7 mouse cellular contexts compared by ENCODE assay signal in the genomic region with DNA sequence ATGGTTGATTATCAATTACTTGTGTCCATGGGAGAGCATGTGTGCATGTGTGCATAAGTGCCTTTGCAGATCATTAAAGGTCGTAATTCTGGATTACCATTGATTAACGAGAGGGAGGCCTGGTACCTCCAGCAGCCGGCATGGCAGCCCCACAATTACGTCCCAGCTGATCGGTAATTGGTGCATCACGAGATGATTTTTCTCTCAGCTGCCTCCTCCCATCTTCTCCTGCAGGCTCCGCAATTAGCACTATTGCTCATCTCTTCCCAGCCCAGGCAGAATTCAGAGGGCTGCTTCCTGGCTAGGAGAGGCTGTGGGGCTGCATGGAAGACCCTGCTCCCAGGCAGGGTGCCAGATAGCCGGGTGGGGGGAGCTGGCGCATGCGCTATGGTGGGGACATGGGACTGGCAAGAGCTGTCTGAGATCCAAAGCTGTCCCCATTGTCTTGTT. TPM values are rescaled to one million over a fixed set of nuclear protein-coding genes. Genes with fewer than 3 reads are reported as not detected.
DNase-seq lines count a peak whose midpoint lies in the region; ATAC-seq and TF ChIP-seq lines count a peak whose summit lies in the region.

No protein-coding gene starts in this region.

- ATAC-seq in stomach, embryonic 15.5 days (ENCODE audit: insufficient read depth, low FRiP score, low read depth) = peak; percentile 20; the same call in 1 of the 2 replicates
- ATAC-seq in stomach, postnatal 0 days (ENCODE audit: low FRiP score, low TSS enrichment) = no peak
- ATAC-seq in limb, embryonic 15.5 days (ENCODE audit: insufficient number of reproducible peaks, low FRiP score, low TSS enrichment, low read depth) = no peak
- no peak for ATAC-seq in inflammation-experienced regulatory T-cells, adult 6 months
- no peak for ATAC-seq in heart, embryonic 11.5 days (replicated peaks; ENCODE audit: insufficient number of reproducible peaks, low FRiP score, low TSS enrichment)

- no peak overlapping the region for H3K9ac ChIP-seq in stomach, embryonic 15.5 days
- no peak overlapping the region for H3K9ac ChIP-seq in stomach, postnatal 0 days (ENCODE audit: low read length)
- no peak overlapping the region for H3K9ac ChIP-seq in limb, embryonic 15.5 days
- no peak overlapping the region for H3K9ac ChIP-seq in heart, embryonic 11.5 days (ENCODE audit: low read depth, low read length)

- TF ChIP-seq CTCF in stomach, postnatal 0 days (IDR thresholded peaks at IDR 0.05; ENCODE audit: low read depth) = no peak

- 65% methylated on average over 10 of the region's 10 CpGs for whole genome bisulfite sequencing in stomach, embryonic 15.5 days
- 71% methylated on average over 10 of the region's 10 CpGs for WGBS in stomach, postnatal 0 days
- WGBS in hindbrain, embryonic 10.5 days = 55% methylated on average over 10 of the region's 10 CpGs
- WGBS in limb, embryonic 15.5 days = 21% methylated on average over 10 of the region's 10 CpGs
- 65% methylated on average over 10 of the region's 10 CpGs for WGBS in heart, embryonic 11.5 days (ENCODE audit: insufficient replicate concordance)

- H3K9me3 ChIP-seq in stomach, embryonic 15.5 days = no peaks in the 10 kb centered on the region
- no peaks in the 10 kb centered on the region for H3K9me3 ChIP-seq in stomach, postnatal 0 days (ENCODE audit: control insufficient read depth, low read length)
- no peaks in the 10 kb centered on the region for H3K9me3 ChIP-seq in hindbrain, embryonic 10.5 days
- H3K9me3 ChIP-seq in limb, embryonic 15.5 days = no peaks in the 10 kb centered on the region
- H3K9me3 ChIP-seq in heart, embryonic 11.5 days (replicated peaks; ENCODE audit: control insufficient read depth, low read length) = no peaks in the 10 kb centered on the region

- TF ChIP-seq EP300 in stomach, postnatal 0 days (optimal IDR thresholded peaks at IDR 0.05) = no peak

- H3K4me3 ChIP-seq in stomach, embryonic 15.5 days (replicated peaks) = no peak overlapping the region
- no peak overlapping the region for H3K4me3 ChIP-seq in stomach, postnatal 0 days (ENCODE audit: low read depth, low read length)
- 0 out of 2 replicates have a peak overlapping the region, but pooled peaks have one; percentile 2 for H3K4me3 ChIP-seq in hindbrain, embryonic 10.5 days
- H3K4me3 ChIP-seq in limb, embryonic 15.5 days = no peak overlapping the region
- no peak overlapping the region for H3K4me3 ChIP-seq in heart, embryonic 11.5 days (ENCODE audit: low read depth, low read length)

- no peak for DNase-seq in stomach, postnatal 0 days (ENCODE audit: low spot score)
- DNase-seq in hindbrain, embryonic 10.5 days (ENCODE audit: low spot score) = no peak
- no peak for DNase-seq in T-cell, adult 2 months (ENCODE audit: low spot score)

- 0 out of 2 replicates have a peak overlapping the region, but pooled peaks have one; percentile 44 for H3K27ac ChIP-seq in stomach, embryonic 15.5 days
- H3K27ac ChIP-seq in stomach, postnatal 0 days (replicated peaks) = no peak overlapping the region
- H3K27ac ChIP-seq in hindbrain, embryonic 10.5 days = peak overlapping the region; percentile 77
- H3K27ac ChIP-seq in limb, embryonic 15.5 days = peak overlapping the region; percentile 60
- no peak overlapping the region for H3K27ac ChIP-seq in heart, embryonic 11.5 days (ENCODE audit: low read depth, low read length)

- H3K27me3 ChIP-seq in stomach, embryonic 15.5 days (replicated peaks) = no peaks in the 10 kb centered on the region
- H3K27me3 ChIP-seq in stomach, postnatal 0 days (ENCODE audit: control insufficient read depth, insufficient read depth, low read length) = no peaks in the 10 kb centered on the region
- H3K27me3 ChIP-seq in hindbrain, embryonic 10.5 days (ENCODE audit: insufficient read depth, poor library complexity, severe bottlenecking) = peaks cover 58% of the 10 kb centered on the region
- peaks cover 5% of the 10 kb centered on the region; the same call in 1 of the 2 replicates for H3K27me3 ChIP-seq in limb, embryonic 15.5 days
- H3K27me3 ChIP-seq in heart, embryonic 11.5 days (ENCODE audit: control insufficient read depth, insufficient read depth, low read length) = no peaks in the 10 kb centered on the region

- H3K4me1 ChIP-seq in stomach, embryonic 15.5 days = peaks cover 24% of the 10 kb centered on the region
- 0 out of 2 replicates have a peak, but pooled peaks cover 2% of the 10 kb centered on the region for H3K4me1 ChIP-seq in stomach, postnatal 0 days (replicated peaks; ENCODE audit: control insufficient read depth, insufficient read depth)
- H3K4me1 ChIP-seq in hindbrain, embryonic 10.5 days (replicated peaks) = peaks cover 48% of the 10 kb centered on the region
- H3K4me1 ChIP-seq in limb, embryonic 15.5 days = peaks cover 29% of the 10 kb centered on the region
- H3K4me1 ChIP-seq in heart, embryonic 11.5 days (ENCODE audit: control insufficient read depth, insufficient read depth, low read length) = peaks cover 21% of the 10 kb centered on the region

- no peaks in the 10 kb centered on the region for H3K36me3 ChIP-seq in stomach, embryonic 15.5 days
- H3K36me3 ChIP-seq in stomach, postnatal 0 days (ENCODE audit: control insufficient read depth, insufficient read depth, low read length) = no peaks in the 10 kb centered on the region
- H3K36me3 ChIP-seq in hindbrain, embryonic 10.5 days = no peaks in the 10 kb centered on the region
- H3K36me3 ChIP-seq in limb, embryonic 15.5 days = no peaks in the 10 kb centered on the region
- H3K36me3 ChIP-seq in heart, embryonic 11.5 days (ENCODE audit: control insufficient read depth, insufficient read depth, low read length) = no peaks in the 10 kb centered on the region

- no peak overlapping the region for H3K4me2 ChIP-seq in stomach, embryonic 15.5 days
- no peak overlapping the region for H3K4me2 ChIP-seq in stomach, postnatal 0 days (replicated peaks; ENCODE audit: low read depth)
- H3K4me2 ChIP-seq in limb, embryonic 15.5 days = no peak overlapping the region
- H3K4me2 ChIP-seq in heart, embryonic 11.5 days = no peak overlapping the region

RNA-seq across cellular contexts. Expression of gene Irf2bpl, which starts 26.9 kb away (rescaled TPM):
- polyA plus RNA-seq in stomach, embryonic 15.5 days (2015; fragmentation: Nextera tagmentation; extraction: Ambion mirVana) = 28.4 and 29.3 TPM in 2 replicates
- polyA plus RNA-seq in stomach, postnatal 0 days (2015; fragmentation: Nextera tagmentation; extraction: Ambion mirVana) = 19.1 and 19.8 TPM in 2 replicates
- 20.3 and 34.2 TPM in 2 replicates for polyA plus RNA-seq in hindbrain, embryonic 10.5 days (2016; fragmentation: Nextera tagmentation; extraction: Ambion mirVana)
- polyA plus RNA-seq in limb, embryonic 15.5 days (2015; fragmentation: Nextera tagmentation; extraction: Ambion mirVana) = 36.0 and 38.5 TPM in 2 replicates
- 10 to 100 TPM in 1 of 3 experiments, 1 to 10 TPM in 2; 8.0 to 14.6 (median 9.4) TPM for polyA plus RNA-seq in inflammation-experienced regulatory T-cells, adult 6 months (2017; shearing (Covaris generic))
- 18.9 and 26.9 TPM in 2 replicates for polyA plus RNA-seq in heart, embryonic 11.5 days (2014; fragmentation: Nextera tagmentation; extraction: Ambion mirVana)

RNA-seq across cellular contexts. Expression of gene Cipc, which starts 35.3 kb away (rescaled TPM):
- 15.4 and 15.7 TPM in 2 replicates for polyA plus RNA-seq in stomach, embryonic 15.5 days (2015; fragmentation: Nextera tagmentation; extraction: Ambion mirVana)
- polyA plus RNA-seq in stomach, postnatal 0 days (2015; fragmentation: Nextera tagmentation; extraction: Ambion mirVana) = 10.1 and 10.8 TPM in 2 replicates
- 33.9 and 35.2 TPM in 2 replicates for polyA plus RNA-seq in hindbrain, embryonic 10.5 days (2016; fragmentation: Nextera tagmentation; extraction: Ambion mirVana)
- 22.0 and 23.3 TPM in 2 replicates for polyA plus RNA-seq in limb, embryonic 15.5 days (2015; fragmentation: Nextera tagmentation; extraction: Ambion mirVana)
- polyA plus RNA-seq in inflammation-experienced regulatory T-cells, adult 6 months (2017; shearing (Covaris generic)) = 10 to 100 TPM; 20.2 to 29.2 (median 28.3) TPM
- 26.7 and 31.0 TPM in 2 replicates for polyA plus RNA-seq in heart, embryonic 11.5 days (2014; fragmentation: Nextera tagmentation; extraction: Ambion mirVana)

Comparison
In these comparisons a context has a peak if more than half of its experiments do, and no peak if none do; other contexts are left out.
1. H3K27ac ChIP-seq: peak in stomach, embryonic 15.5 days (single experiment), hindbrain, embryonic 10.5 days (single experiment) and limb, embryonic 15.5 days (single experiment); none in stomach, postnatal 0 days (single experiment) and heart, embryonic 11.5 days (single experiment).